Mouse (Mus musculus) testis, adult 2 months (tissue): ENCODE measurements around the gene Nipal4.

ENCODE experiments used
- CTCF ChIP-seq: fragments of 200-500 bp; IDR thresholded peaks from 2 replicates; pipeline ENCODE4 v1.5.1; 2012; ENCODE audit warnings: low read depth, mild to moderate bottlenecking, inconsistent platforms, low read length, moderate library complexity; ENCODE audit not compliant: control insufficient read depth, insufficient read depth, insufficient replicate concordance
- POLR2A ChIP-seq: fragments of 200-500 bp; IDR thresholded peaks from 2 replicates; pipeline ENCODE4 v1.6.1; 2012; ENCODE audit warnings: low read depth, mild to moderate bottlenecking, inconsistent platforms, low read length, moderate library complexity; ENCODE audit not compliant: control insufficient read depth

DNA sequence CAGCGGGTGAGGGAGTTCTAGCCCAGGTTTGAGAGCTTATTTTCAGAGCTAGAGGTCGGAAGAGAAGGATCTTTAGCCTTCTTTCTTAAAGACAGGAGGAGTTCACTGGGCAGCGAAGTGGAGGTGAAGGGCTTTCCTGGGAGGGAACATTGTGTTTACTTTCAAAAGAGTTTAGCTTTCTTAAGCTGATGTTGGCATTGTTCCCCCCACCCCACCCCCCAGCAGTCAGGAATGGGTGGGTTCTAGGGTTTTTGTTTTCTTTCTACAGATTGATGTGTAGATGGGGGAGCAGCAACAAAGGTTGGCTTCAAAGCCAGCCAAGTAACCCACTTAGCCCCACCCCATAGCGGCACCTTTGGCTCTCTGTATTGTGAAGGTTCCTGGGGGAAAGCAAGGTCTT lies 51.3 kb downstream of the Nipal4 start:
- no peak for TF ChIP-seq CTCF
- TF ChIP-seq POLR2A, result no peak
